Mouse (Mus musculus) bone marrow, adult 2 months (tissue): ENCODE measurements at regions not wholly inside any gene's neighbourhood (a gene's known extent, or its start where the extent isn't known, plus 50 kb on each side); places are given as distances from the start of the nearest gene placed in this dataset.

Experiments
- H3K27ac ChIP-seq: fragments of 200-500 bp; 2 replicates; pipeline ENCODE4 v1.5.1; 2012; ENCODE audit warnings: low read depth, mild to moderate bottlenecking, control low read depth, inconsistent platforms, low read length; ENCODE audit not compliant: control insufficient read depth, poor library complexity, insufficient read depth
- H3K4me1 ChIP-seq: fragments of 200-500 bp; 2 replicates; pipeline ENCODE4 v1.6.1; 2011; ENCODE audit warnings: low read length; ENCODE audit not compliant: control insufficient read depth, insufficient read depth
- H3K4me3 ChIP-seq: fragments of 200-500 bp; replicated peaks from 2 replicates; pipeline ENCODE3; 2011; ENCODE audit warnings: mild to moderate bottlenecking, low read depth, low read length, control low read depth; ENCODE audit not compliant: control insufficient read depth
- CTCF ChIP-seq: fragments of 200-500 bp; IDR thresholded peaks from 2 replicates; pipeline ENCODE4 v1.5.1; 2011; ENCODE audit warnings: low read length, control low read depth; ENCODE audit not compliant: control insufficient read depth, insufficient read depth
- POLR2A ChIP-seq: fragments of 200-500 bp; IDR thresholded peaks from 2 replicates; pipeline ENCODE4 v1.6.1; 2011; ENCODE audit warnings: low read depth, mild to moderate bottlenecking, control low read depth, low read length, borderline replicate concordance; ENCODE audit not compliant: control insufficient read depth
- WGBS: fragments of 180-500 bp; shearing (Covaris S2); methylation state at CpG from one replicate; pipeline ENCODE4 v1.1.7; 2018; 5-methylcytosine and 5-hydroxymethylcytosine counted together

DNA sequence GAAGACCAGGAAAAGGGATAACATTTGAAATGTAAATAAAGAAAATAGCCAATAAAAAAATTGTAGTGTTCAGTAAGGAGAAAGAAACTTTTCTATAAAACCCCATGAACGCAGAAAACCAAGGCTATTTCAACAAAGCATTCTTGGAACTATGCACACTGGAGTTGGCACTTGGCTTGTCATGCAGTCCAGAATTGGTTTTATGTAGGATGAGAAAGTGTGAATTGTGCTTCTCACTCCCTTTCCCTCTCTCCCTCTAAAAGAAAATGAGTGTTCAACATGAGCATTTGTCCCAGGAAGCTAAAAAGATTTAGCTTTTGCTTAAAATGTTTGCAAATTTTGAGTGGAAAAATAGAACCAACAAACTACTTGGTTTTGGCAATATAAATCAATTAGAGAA lies 841.6 kb upstream of the Adam24 start:
- Histone ChIP-seq H3K4me1 (no peaks in the 10 kb centered on the region), H3K27ac (no peak overlapping the region), H3K4me3 (no peak overlapping the region)
- WGBS: 88% methylated on average over 1 of the region's 1 CpGs
- TF ChIP-seq CTCF (no peak), POLR2A (no peak)

DNA sequence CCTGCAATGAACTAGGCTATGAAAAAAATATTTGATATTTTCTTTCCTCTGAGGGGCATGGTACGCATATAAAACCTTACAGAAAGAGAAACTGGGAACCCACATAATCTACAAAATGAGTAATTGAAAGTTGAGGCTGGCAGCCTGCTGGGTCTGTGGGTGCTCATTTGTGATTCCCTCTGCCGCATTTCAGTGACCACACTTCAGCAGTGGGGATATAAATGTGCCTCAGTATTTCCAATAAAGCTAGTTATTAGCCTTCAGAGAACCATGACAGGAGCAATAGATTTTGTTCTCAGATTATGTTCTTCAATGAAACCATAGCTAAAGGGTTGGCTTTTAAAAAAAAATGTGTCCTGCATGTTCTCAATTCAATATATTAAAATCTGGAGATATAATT lies 828.0 kb upstream of the Adam24 start:
- Histone ChIP-seq H3K4me1 (no peaks in the 10 kb centered on the region), H3K4me3 (no peak overlapping the region), H3K27ac (no peak overlapping the region)
- WGBS: 71% methylated on average over 2 of the region's 2 CpGs
- TF ChIP-seq POLR2A (no peak), CTCF (no peak)

DNA sequence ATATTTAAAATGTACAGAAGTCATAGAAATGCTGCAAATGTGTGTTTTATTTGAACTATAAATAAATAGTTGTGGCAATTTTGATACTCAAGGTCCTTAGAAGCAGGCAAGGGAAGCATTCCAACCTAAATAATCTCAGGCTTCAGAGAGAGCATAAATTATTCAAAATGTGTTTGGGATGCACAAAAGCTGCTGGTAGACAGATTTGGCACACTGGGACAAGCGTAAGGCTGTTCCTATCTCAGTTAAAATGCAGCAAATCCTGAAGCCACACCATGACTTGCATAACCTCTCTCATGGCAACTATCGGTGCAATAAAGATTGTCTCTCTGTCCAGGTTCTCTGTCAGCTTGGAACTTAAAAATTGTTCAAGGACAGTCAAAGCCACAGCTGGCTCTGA lies 812.3 kb upstream of the Adam24 start:
- TF ChIP-seq POLR2A: no peak
- H3K4me1 ChIP-seq: no peaks in the 10 kb centered on the region
- 80% methylated on average over 2 of the region's 2 CpGs for WGBS

DNA sequence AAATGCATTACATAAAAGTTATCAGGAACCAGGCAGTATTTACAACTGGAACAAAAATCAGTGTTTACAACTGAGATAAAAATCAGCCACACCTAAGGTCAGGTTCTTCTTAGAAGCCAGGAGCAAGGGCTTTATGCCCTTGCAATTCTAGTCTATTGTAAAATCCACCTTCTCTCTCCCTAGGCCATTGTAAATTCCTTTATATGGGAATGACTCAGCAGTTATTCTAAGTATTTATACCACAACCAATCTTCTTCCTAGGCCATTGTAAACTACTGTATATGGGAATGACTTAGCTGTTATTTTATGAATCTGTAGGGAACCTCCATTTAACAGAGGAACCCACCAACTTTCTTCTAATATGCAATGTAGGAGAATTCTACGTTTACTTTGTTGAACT lies 772.6 kb upstream of the Adam24 start:
- WGBS: 84% methylated on average over 1 of the region's 1 CpGs
- TF ChIP-seq POLR2A (no peak), CTCF (no peak)
- Histone ChIP-seq H3K27ac (no peak overlapping the region), H3K4me1 (no peaks in the 10 kb centered on the region), H3K4me3 (no peak overlapping the region)

More for the DNA sequence above, 812.3 kb upstream of the Adam24 start:
- Histone ChIP-seq H3K27ac (no peak overlapping the region), H3K4me3 (no peak overlapping the region)

DNA sequence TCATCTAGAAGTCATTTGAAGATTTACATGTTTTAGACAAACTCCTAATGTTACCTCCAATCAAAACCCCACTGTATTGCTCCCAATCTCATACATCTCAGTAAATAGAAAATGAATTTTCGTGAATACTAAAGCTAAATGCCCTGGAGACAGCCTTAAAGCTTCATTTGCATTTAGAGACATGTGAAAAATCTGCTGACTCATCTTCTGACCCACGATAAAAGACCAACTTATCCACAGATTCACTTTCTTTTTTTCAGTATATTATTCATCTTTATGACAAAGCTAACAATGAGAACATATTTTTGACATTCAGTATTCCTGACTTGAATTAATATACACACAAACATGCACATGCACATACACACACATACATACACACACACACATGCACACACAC lies 762.0 kb upstream of the Adam24 start:
- H3K4me3 ChIP-seq: no peak overlapping the region
- 7% methylated on average over 2 of the region's 2 CpGs for WGBS
- no peak for TF ChIP-seq CTCF
- no peak for TF ChIP-seq POLR2A
- no peak overlapping the region for H3K27ac ChIP-seq
- H3K4me1 ChIP-seq: no peaks in the 10 kb centered on the region

DNA sequence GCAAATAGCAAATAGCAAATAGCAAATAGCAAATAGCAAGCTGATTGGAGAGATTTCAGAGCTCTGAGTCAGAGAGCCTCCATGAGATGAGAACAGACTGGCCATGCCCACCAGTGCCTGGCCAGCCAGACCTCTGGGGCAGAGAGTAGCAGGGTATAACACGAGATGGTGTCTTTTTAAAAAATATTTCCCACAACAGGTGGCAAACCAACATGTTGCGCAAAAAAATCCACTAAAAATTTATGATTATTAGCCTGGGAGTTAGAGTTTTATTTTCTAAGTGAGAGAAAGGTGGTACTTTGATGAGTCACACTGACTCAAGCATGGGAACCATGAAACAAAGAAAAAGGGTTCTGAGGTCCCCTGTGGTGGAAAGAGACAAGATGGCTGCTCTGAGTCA lies 753.5 kb upstream of the Adam24 start:
- no peak for TF ChIP-seq CTCF
- TF ChIP-seq POLR2A: no peak
- H3K4me3 ChIP-seq: no peak overlapping the region
- no peaks in the 10 kb centered on the region for H3K4me1 ChIP-seq
- 62% methylated on average over 2 of the region's 2 CpGs for WGBS
- no peak overlapping the region for H3K27ac ChIP-seq

DNA sequence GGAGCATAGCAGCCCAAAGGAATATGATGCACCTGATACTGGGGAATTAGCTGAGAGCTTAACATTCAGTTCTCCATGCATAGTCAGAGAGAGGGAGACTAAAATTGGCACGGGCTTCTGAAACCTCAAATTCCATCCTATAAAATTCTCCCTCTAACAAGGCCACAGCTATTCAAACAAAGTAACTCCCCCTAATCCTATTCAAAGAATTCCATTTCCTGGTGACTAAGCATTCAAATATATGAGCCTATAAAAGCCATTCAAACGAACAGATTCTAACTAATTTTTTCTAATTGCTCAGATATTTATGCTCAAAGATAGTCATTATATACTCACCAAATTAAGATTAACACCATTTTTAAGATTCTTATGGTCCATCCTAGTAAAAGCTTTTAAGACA lies 751.1 kb upstream of the Adam24 start:
- Histone ChIP-seq H3K4me1 (no peaks in the 10 kb centered on the region), H3K4me3 (no peak overlapping the region), H3K27ac (no peak overlapping the region)
- 53% methylated on average over 2 of the region's 2 CpGs for WGBS
- no peak for TF ChIP-seq CTCF
- TF ChIP-seq POLR2A: no peak

DNA sequence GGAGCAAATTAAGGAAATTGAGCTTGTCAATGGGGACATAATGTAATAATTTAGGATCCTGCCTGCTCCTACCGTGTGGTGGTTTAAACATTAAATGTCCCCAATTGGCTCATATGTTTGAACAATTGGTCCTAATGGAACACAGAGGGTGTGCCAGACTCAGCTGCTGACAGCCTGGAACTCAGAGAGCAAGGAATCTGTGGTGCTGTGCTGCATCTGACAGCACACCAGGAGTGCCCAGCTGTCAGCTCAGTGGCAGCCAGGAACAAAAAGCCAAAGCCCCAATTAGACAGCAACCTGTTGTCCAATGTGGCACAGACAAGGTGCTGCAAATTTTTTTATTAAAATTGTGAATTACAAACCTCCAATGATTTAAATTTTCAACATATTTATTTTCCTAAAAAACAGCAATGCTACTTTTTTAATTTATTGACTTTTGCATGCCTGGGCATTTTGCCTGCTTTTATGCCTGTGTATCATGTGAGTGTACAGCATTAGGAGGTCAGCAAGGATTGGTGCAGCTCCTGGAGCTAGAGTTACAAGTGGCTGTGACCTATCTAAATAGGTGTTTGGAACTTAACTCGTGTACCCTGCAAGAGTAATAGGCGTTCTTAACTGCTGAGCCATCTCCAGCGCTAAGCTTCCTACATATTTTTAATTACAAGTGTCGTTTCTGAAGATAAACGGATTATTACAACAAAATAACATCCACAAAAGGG lies 724.5 kb upstream of the Adam24 start:
- Histone ChIP-seq H3K4me3 (no peak overlapping the region), H3K27ac (no peak overlapping the region), H3K4me1 (no peaks in the 10 kb centered on the region)
- WGBS: 76% methylated on average over 6 of the region's 6 CpGs
- TF ChIP-seq CTCF (no peak), POLR2A (no peak)

DNA sequence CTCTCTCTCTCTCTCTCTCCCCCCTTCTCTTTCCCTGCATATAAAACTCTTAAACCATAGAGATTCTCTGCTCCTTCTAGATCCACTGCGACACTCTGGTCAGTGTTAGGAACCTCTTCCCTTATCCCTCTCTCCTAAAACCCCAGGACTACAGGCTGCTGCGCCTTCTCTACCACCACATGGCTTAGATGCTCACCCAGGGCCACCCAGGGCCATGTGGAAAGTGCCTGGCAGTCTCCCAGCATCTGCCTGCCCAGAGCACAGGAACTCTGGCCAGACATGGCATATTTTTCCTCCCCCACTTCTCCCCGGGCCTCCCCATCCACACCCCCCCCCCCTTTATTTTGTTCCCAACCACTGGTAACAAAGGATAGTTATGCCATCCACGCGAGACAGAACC lies 720.4 kb upstream of the Adam24 start:
- 56% methylated on average over 5 of the region's 5 CpGs for WGBS
- no peak overlapping the region for H3K4me3 ChIP-seq
- no peaks in the 10 kb centered on the region for H3K4me1 ChIP-seq
- TF ChIP-seq POLR2A (no peak), CTCF (no peak)
- no peak overlapping the region for H3K27ac ChIP-seq
